9 mouse cellular contexts compared by ENCODE assay signal in genomic region chr13:111461424-111461823, GRCm38 (mm10). TPM values are rescaled to one million over a fixed set of nuclear protein-coding genes. Genes with fewer than 3 reads are reported as not detected.
DNase-seq lines count a peak whose midpoint lies in the region; ATAC-seq and TF ChIP-seq lines count a peak whose summit lies in the region.
"Had no signal": no experiment of that assay in that cellular context is flagged by ENCODE, and none has a peak within 500 bp of the region (broad histone marks: within the 10 kb centered on the region; RNA-seq: fewer than 3 reads in every experiment).

No protein-coding gene starts in this region.

- no peaks in the 10 kb centered on the region for H3K4me1 ChIP-seq in hindbrain, embryonic 14.5 days (replicated peaks; ENCODE audit: control insufficient read depth, insufficient read depth, low read length)
- no peaks in the 10 kb centered on the region; the same call in 1 of the 2 replicates for H3K4me1 ChIP-seq in hindbrain, embryonic 12.5 days
- H3K4me1 ChIP-seq: limb, embryonic 13.5 days had no signal

- POLR2A ChIA-PET in Patski (lab: Charles Lee), result no interaction called here

- peak; percentile 79 for DNase-seq in hindbrain, embryonic 14.5 days (ENCODE audit: low spot score)
- DNase-seq in A20 (ENCODE audit: low read depth, low spot score), result peak; percentile 76
- no peak for DNase-seq in Patski (ENCODE audit: low read depth, low spot score)
- peak; percentile 37 for DNase-seq in forelimb bud, embryonic 11.5 days (ENCODE audit: low read depth, low spot score)
- peak; percentile 22 for DNase-seq in skeletal muscle tissue, adult 2 months (ENCODE audit: low read depth, low spot score)
- DNase-seq in adrenal gland, postnatal 25 days, result no peak
- no peak for DNase-seq in gastrocnemius, postnatal 25 days

- no peaks in the 10 kb centered on the region for H3K27me3 ChIP-seq in hindbrain, embryonic 14.5 days (ENCODE audit: control insufficient read depth, insufficient read depth, low read length)
- H3K27me3 ChIP-seq in hindbrain, embryonic 12.5 days, result no peaks in the 10 kb centered on the region
- no peaks in the 10 kb centered on the region for H3K27me3 ChIP-seq in Patski
- H3K27me3 ChIP-seq: limb, embryonic 13.5 days had no signal

- in situ Hi-C loops in Patski (cut with MboI; ENCODE audit: low pct_unique_long_range_greater_than_20kb), result no loop called here

- no peak overlapping the region for H3K9ac ChIP-seq in hindbrain, embryonic 14.5 days
- H3K9ac ChIP-seq in hindbrain, embryonic 12.5 days, result no peak overlapping the region
- H3K9ac ChIP-seq: limb, embryonic 13.5 days had no signal

- H3K36me3 ChIP-seq in hindbrain, embryonic 14.5 days (replicated peaks; ENCODE audit: control insufficient read depth, insufficient read depth), result peaks cover 12% of the 10 kb centered on the region; the same call in 1 of the 2 replicates
- H3K36me3 ChIP-seq in hindbrain, embryonic 12.5 days, result no peaks in the 10 kb centered on the region

- H3K4me2 ChIP-seq in hindbrain, embryonic 14.5 days (replicated peaks), result no peak overlapping the region
- H3K4me2 ChIP-seq in hindbrain, embryonic 12.5 days (replicated peaks), result no peak overlapping the region
- H3K4me2 ChIP-seq: limb, embryonic 13.5 days had no signal

- peak; percentile 44 for TF ChIP-seq CTCF in Patski (IDR thresholded peaks at IDR 0.05)

- whole genome bisulfite sequencing in hindbrain, embryonic 14.5 days, result 0% methylated on average over 1 of the region's 1 CpGs
- WGBS in hindbrain, embryonic 12.5 days, result 19% methylated on average over 1 of the region's 1 CpGs

- CTCF ChIA-PET in Patski (lab: Charles Lee), result interaction anchor here (0.7 to 2.1 kb wide), 5 partner anchors 10 to 335 kb away, joined by 3 to 7 read pairs (median 4); no protein-coding TSS in a partner anchor

- H3K27ac ChIP-seq in hindbrain, embryonic 14.5 days, result no peak overlapping the region
- no peak overlapping the region for H3K27ac ChIP-seq in hindbrain, embryonic 12.5 days
- H3K27ac ChIP-seq: limb, embryonic 13.5 days had no signal

- H3K9me3 ChIP-seq in hindbrain, embryonic 14.5 days (ENCODE audit: control insufficient read depth, low read length), result no peaks in the 10 kb centered on the region
- H3K9me3 ChIP-seq in hindbrain, embryonic 12.5 days (replicated peaks), result no peaks in the 10 kb centered on the region
- H3K9me3 ChIP-seq: limb, embryonic 13.5 days had no signal

- ATAC-seq in hindbrain, embryonic 14.5 days (ENCODE audit: low FRiP score), result peak; percentile 48; the same call in 1 of the 2 replicates
- no peak for ATAC-seq in hindbrain, embryonic 12.5 days (ENCODE audit: low FRiP score)
- no peak for ATAC-seq in Patski

- H3K4me3 ChIP-seq in hindbrain, embryonic 14.5 days (replicated peaks; ENCODE audit: low read length), result no peak overlapping the region
- no peak overlapping the region for H3K4me3 ChIP-seq in hindbrain, embryonic 12.5 days
- H3K4me3 ChIP-seq: limb, embryonic 13.5 days had no signal

RNA-seq across cellular contexts. Expression of gene Gpbp1, which starts 28.5 kb away (rescaled TPM):
- polyA plus RNA-seq in hindbrain, embryonic 14.5 days (2014; fragmentation: Nextera tagmentation; extraction: Ambion mirVana), result 99.1 and 99.5 TPM in 2 replicates
- polyA plus RNA-seq in hindbrain, embryonic 12.5 days (2016; fragmentation: Nextera tagmentation; extraction: Ambion mirVana), result 122 and 128 TPM in 2 replicates
- polyA plus RNA-seq in Patski (2021), result 84.8 TPM
- total RNA-seq in adrenal gland, postnatal 25 days (2021), result 81.8 and 83.2 TPM in 2 replicates
- 10 to 100 TPM; 38.2 to 43.3 TPM for total RNA-seq in gastrocnemius, postnatal 25 days (2021)

Comparison
In these comparisons a context has a peak if more than half of its experiments do, and no peak if none do; other contexts are left out.
1. DNase-seq: peak in hindbrain, embryonic 14.5 days (single experiment), A20 (single experiment), forelimb bud, embryonic 11.5 days (single experiment) and skeletal muscle tissue, adult 2 months (single experiment); none in Patski (single experiment), adrenal gland, postnatal 25 days (single experiment) and gastrocnemius, postnatal 25 days (single experiment).